Mouse (Mus musculus): Measurements from ENCODE around the gene Patj.

The Patj gene

DNA sequence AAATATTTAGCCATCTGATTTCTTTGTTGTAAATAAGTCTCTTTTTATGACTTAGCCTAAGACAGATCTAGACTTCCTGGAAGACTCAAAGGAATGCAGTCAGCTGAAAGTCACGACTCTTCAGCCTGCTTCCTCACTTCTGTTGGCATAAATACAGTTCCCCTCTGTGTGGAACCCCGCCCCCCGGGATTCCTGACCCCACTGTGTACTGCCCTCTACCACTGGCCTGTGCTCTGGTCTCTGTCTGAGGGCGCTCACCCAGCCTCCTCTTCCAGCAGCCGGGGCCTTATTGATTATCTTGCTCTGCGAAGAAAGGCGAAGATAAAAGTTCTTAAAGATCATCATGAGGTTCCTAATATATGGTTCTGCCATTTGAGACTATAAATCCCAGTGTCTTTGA lies 258.1 kb downstream of the Patj start:
- no peak for DNase-seq (ENCODE audit: low read depth, low spot score)

GRCm38 (mm10) chr4:98654419-98654821 lies 258.8 kb downstream of the Patj start:
- peak; percentile 5 for DNase-seq (ENCODE audit: low read depth, low spot score)

GRCm38 (mm10) chr4:98656759-98657158 lies 261.2 kb downstream of the Patj start:
- no peak for DNase-seq (ENCODE audit: low read depth, low spot score)

- DNase-seq (ENCODE audit: low read depth, low spot score): no peak
Measured at GRCm38 (mm10) chr4:98659032-98659431, 263.4 kb downstream of the Patj start.

- DNase-seq (ENCODE audit: low read depth, low spot score): no peak
Measured at GRCm38 (mm10) chr4:98660534-98660933, 264.9 kb downstream of the Patj start.

- DNase-seq (ENCODE audit: low read depth, low spot score): no peak
Measured at GRCm38 (mm10) chr4:98665884-98666283, 270.3 kb downstream of the Patj start.

GRCm38 (mm10) chr4:98666451-98666850 lies 270.9 kb downstream of the Patj start:
- no peak for DNase-seq (ENCODE audit: low read depth, low spot score)

GRCm38 (mm10) chr4:98667009-98667408 lies 271.4 kb downstream of the Patj start:
- DNase-seq (ENCODE audit: low read depth, low spot score): no peak

DNA sequence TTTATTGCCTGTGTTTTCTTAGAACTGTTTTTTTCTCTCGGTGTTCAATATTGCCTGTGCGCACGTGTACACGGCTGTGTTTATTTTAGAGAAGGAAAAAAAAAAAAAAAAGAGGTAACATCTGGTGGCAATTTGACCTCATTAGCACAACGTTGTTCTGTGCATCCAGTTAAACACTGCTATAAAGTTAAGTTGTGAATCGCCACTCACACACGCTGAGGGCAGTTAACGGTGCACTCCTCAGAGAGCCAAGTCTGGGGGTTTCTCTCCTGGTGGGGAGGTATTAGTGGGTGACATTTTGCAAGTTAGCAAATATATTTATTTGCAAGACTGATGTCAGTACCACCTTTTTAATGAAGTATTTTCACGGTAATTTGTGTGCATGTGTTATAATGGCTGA lies 281.9 kb downstream of the Patj start:
- no peak for DNase-seq (ENCODE audit: low read depth, low spot score)

- no peak for DNase-seq (ENCODE audit: low read depth, low spot score)
Measured at GRCm38 (mm10) chr4:98686678-98687267, 291.2 kb downstream of the Patj start.

DNA sequence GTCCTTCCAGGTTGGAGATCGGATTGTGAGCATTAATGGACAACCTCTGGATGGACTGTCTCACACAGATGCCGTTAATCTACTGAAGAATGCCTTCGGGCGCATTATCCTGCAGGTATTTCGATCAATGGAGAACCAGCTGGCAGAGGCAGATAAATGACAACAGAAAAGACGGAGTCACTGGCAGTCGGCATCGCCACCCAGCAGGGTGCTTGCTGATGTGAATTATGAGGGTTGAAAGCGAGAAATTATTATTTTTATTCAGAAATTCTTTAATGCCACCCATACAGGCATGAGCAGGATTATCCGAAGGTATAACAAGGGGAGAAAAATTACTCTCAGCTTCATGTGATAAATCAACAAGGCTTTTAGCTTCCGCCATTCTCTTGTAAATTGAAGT lies 292.5 kb downstream of the Patj start:
- no peak for DNase-seq (ENCODE audit: low read depth, low spot score)

DNA sequence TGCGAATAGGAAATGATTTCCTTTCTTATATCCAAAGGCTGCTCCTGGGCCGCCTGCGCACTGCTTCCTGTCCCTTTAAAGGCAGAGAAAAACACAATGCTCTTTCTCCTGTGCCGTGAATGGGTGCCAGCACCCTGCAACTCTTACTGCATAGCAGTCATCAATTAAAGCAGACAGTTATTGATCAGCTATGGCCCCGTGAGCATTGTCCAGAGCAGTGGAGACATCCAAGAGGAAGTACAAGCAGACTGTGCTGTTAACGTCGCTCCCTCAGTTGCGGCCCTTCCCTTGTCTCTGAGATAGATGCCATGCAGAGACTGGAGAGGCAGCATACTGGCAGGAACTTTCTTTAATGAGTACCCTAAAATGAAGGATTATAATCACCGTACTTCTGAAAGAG lies 292.9 kb downstream of the Patj start:
- DNase-seq (ENCODE audit: low read depth, low spot score): no peak

DNA sequence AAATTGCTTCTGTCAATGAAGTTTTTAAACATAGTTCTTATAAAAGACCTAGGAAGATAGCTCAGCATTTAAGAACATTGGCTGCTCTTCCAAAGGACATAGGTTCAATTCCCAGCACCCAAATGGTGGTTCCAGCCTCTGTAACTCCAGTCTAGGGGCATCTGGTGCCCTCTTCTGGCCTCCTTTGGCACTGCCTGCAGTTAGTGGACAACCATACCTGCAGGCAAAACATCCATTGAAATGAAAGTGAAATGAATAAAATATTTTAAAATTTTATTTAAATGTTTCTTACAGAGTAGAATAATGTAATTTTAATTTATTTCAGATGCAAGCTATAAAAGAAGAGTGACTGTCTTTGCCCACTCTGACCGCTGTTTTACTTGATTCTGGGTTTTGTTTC lies 294.4 kb downstream of the Patj start:
- DNase-seq (ENCODE audit: low read depth, low spot score): peak; percentile 4

DNA sequence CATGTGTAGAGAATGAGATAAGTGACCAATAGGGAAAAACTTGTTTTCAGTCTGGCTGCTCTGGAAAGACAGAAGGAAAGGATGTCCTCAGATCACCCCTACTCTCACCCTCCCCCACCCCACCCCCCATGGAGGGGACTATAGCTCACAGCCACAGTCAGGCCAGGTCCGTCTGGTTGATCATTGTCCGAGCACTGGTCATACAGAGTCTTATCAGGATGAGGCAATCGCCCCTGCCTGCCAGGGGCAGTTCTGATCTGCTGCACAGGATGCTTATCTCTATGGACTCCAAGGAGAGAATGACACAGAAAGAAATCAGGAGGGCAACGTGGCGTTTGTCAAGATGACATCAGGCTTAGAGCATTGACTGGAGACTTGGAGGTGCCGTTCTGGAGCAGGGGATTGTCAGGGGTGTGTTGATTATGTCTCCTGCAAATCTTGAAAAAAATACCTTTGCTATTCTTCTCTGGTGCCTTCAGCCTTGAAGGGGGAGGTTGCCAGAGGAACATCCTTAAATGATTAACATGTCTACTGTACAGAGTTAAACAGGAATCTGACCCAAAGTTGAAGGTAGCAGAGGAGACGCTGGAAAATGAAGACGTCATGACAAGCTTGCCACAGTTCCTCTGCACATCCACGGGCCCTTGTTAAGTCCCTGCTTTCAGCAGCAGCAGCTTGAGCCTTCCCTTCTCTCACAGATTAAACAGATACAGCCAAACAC lies 298.0 kb downstream of the Patj start:
- DNase-seq (ENCODE audit: low read depth, low spot score): no peak

DNA sequence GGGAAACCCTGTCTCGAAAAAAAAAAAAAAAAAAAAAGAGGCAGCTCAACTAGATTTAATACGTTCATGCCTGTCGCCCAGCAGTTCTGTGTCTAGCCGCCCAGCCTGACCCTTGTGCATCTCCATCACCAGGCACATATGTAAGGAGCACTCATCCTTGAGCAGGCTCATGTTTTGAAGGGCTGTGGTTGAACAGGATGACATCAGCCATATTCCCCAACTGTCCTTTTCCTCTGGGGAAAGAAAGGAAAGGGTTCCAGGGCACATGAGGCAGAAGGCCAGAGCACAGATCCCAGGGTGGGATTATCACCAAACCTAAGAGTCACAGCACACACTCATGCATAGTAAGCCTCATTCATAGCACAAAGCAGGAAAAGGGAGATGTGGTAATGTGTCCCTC lies 302.3 kb downstream of the Patj start:
- DNase-seq (ENCODE audit: low read depth, low spot score): no peak

DNA sequence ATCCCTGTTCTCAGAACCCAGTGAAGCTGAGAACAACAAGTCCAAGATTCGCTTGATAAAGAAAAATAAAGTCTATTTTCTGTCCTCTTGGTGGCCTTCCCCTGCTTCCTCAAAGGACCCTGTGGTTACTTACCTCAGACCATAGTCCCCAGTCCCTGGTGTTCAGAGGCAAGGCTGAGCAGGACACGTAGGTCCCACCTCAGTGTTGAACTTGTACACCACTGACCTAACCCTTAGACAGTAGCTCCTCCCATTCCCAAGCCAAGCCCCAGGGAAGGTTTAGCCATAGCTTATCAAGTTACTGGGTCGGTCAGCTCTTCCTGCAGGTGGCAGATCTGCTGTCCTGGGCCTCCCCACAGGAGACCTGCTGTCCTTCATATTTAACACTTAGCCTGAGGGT lies 303.3 kb downstream of the Patj start:
- DNase-seq (ENCODE audit: low read depth, low spot score): no peak

- DNase-seq (ENCODE audit: low read depth, low spot score): no peak
Measured at GRCm38 (mm10) chr4:98700156-98700555, 304.6 kb downstream of the Patj start.

DNA sequence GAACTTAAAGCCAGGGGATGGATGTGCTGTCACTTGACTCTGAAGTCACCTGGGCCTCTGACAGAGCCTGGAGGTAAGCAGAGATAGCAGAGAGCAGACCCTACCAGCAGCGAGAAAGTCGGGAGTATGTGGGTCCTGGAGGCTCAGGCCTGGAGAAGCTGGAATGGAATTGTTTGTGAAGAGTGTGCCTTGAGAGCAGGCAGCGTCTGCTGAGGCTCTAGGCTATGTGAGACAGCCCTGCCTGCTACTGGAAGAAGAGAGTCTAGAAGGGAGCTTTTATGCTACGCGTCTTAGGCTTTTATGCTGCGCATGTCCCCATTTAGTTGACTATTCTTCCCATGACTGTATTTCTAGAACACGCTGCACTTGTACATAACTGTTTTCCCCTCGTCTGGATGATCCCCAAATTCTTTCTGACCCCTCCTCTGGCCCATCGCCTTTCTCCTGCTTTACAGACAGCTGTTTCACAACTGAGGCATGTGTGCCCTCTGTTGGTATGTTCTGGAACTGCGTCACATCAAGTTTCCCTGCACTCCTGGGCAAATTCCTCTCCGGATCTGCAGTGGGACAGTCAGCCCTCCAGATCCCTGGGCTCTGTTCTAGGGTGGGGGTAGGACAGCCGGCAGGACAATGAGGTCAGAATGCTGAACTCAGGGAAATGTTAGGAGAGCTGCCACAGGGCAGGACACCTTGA lies 306.8 kb downstream of the Patj start:
- DNase-seq (ENCODE audit: low read depth, low spot score): peak; percentile 54

DNA sequence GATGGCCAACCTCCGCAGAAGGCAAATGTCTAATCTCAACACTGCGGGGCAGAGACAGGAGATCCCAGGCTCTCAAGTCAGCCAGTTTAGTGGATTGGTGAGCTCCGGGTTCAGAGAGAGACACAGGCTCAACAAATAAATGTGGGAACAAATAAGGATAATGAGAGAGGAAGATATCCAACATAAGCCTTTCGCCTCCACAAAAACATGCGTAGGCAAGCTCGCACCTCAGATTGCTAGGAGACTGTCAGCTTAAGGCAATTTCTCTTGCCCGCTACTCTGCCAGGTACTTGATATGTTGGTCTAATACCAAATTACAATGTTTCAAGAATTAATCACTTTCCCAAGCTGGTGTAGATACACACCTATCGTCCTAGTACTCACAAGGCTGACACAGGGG lies 315.3 kb downstream of the Patj start:
- DNase-seq (ENCODE audit: low read depth, low spot score): no peak

- no peak for DNase-seq (ENCODE audit: low read depth, low spot score)
Measured at GRCm38 (mm10) chr4:98717735-98718546, 322.4 kb downstream of the Patj start.

DNA sequence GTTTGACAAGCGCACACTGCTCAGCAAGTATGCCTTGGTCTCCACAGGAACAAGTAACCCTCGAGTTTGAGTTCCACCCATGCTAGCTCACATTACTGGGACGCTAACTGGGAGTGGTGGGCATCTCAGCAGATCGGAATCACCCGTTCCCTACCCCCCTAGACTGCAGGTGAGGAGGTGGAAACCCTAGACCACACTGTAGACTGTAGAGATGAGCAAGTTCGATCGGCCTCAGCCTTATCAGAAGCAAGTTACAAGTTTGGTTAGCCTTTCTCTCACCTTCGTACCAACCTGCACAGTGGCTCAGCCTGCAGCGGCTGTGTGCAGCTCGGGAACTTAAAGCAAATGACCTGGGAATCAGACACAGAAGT lies 322.9 kb downstream of the Patj start:
- no peak for DNase-seq (ENCODE audit: low read depth, low spot score)

GRCm38 (mm10) chr4:98722454-98722853 lies 326.9 kb downstream of the Patj start:
- peak; percentile 68 for DNase-seq (ENCODE audit: low read depth, low spot score)
